Mouse (Mus musculus) retina, postnatal 7 days (tissue): ENCODE data around the gene Rnf150.

Source experiments
- DNase-seq: peaks from one replicate; pipeline ENCODE4 v3.0.0-alpha.2; 2012; ENCODE audit warnings: low read depth, low spot score

Gene Rnf150

DNA sequence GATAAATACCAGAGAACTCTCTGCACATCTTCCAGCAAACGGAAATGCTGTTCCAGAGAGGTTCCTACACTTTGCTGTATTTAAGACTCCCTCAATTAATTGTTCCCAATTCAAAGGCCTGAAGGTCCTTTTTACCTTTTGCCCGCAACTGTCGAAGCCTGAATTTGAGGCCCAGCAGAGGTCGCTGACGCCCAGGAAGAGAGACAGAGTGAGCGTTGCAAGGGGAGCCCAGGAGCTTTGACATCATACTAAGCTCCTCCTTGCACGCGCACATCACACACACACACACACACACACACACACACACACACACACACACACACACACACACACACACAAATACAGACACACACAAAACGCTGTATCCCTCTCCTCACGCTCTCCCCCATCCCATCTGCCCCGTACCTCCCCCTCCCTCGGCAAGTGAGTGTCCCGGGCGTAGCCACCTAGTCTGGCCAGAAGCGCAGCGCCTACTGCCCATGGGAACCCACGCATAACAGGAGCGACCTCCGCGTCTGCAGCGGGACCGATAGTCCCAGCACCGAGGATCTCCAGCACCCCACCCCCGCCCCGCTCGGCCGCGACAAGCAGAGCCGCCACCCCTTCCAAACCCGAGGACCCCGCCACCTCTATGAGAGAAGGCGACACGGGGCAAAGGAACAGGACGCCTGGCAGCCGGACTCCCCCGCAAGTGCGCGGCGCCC, at the start of gene Rnf150:
TSS of gene Rnf150 (plus strand) at position 316 of the 704 bp plus-strand sequence.
- peak; percentile 79 for DNase-seq

DNA sequence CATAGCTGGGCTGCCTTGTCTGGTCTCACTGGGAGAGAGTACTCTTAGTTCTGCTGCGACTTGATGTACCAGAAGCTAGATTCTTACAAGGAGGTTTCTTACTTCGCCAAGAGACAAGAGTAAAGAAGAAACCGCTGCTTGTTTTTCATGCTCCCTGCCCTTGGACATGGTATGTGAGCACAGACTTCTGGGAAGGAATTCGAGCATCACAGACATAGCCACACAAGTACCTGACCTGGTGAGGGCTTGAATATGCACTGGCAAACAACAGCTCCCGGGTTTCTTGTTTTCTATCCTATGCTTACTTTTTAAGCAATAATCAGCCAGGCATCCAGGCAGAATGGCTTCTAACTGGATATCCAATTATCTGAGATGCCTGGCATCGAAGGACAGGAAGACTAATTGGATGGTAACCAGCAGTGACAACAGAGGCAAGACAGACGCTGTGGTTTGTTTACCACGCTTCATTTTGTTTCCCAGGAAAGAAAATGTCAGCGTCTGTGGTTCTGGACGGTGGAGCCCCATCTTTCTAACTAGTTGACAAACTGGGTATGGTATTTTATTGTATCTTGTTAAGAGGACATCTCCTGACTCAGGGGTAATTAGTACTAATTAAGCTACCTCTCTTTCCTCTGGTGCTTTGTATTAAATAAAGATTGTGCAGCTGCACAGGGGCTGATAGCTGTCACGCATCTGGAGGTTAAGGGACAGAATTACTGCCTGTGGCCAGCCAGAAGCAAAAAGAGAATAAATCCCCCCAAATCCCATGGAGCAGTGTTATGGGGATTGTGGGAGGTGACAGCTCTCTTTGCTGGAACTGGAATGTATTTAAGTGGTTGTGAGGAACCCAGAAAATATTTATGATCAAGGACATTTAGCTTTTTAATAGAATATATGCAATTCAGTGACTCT, 36.8 kb upstream of the Rnf150 start:
- DNase-seq = no peak

DNA sequence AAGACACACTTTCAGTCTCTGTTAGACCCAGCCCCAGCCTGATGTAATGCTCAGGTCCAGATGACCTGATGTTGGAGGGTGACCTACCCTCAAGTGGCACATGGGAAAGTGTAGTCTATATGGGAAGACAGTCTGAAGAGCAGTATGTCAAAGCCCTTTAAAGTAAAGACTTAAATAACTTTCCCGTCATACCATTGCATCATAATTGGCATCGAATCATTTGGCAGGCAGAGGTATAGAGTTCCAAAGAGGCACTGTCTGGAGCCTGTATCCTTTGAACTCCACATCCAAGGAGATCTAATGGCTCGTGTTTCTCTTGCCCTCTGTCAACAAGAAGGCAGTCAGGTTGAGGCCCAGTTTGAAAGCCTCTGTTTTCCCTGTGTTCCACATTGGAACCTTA, 22.7 kb upstream of the Rnf150 start:
- no peak for DNase-seq

DNA sequence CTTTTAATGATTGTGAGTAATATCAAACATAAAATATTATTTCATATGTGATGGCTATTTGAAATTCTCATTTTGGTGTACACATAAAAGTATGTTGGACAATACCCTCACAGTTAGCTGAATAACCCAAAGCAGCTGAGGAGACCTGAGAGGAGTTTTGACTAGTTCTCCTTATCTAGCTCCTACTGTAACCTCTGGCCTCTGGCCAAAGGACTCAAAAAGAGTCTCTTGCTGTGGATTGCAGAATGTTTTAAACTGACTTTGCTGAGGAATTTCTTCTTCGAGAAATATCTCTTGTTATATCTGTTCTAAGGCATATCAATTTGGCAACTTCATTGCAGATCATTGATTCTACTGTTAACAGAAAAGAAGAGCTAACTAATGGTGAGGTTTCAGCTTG, 22.2 kb upstream of the Rnf150 start:
- DNase-seq = no peak

DNA sequence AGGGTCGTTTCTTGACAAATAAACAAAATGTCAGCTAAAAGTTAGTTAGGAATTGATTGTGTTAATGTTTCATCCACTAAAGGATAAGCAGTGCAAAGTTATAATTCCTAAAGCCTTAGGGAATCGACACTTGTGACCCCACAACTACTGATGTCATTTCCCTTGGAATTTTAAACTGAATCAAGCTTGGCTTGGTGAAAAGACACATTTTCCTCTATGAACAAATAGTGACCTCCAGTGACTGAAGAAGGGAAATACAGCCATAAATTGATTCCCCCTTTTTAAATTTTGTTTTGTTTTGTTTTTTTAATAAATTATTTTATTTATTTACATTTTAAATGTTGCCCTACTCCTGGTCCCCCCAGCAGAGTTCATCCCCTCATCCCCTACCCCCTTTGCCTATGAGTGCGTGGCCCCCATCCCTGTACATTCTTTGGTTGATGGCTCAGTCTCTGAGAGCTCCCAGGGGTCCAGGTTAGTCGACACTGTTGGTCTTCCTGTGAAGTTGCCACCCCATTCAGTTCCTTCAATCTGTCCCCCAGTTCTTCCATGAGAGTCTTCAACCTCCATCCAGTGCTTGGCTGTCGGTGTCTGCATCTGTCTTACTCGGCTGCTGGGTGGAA, 21.5 kb upstream of the Rnf150 start:
- no peak for DNase-seq

DNA sequence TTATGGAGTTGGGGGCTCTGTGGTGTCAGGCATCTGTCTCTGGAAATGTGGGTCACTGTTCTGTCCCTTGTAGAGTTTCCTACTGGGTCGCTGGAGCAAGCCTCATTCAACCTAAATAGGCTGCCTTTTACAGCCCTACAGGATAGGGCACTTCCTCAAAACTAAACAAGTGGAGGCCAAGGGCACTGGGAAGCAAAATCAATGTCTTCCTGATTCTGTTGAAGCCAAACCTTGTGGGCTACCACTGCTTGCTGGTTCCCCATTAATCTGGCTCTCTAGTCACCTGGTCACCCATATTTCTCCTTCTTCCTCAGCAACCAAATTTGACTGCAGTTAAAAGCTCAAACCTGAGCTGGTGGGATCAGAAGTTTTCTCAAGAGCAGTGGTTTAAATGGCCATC, 19.5 kb upstream of the Rnf150 start:
- DNase-seq = no peak

DNA sequence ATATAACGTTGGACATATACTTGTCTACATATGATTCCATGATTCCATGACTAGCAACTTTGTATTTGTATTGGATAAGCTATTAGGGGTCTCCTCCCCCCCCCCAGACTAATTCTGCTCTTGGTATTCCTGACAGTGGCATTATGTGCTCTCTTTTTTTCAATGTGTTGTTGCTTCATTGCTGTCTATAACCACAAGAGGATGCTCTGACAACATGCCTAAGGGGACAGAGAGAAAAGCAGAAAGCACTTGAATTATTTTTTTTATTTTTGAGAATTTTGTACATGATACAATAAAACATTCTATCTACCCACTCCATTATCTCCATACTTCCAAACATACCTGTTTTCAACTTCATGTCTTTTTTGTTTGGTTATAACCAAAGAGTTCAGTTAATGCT, 18.7 kb upstream of the Rnf150 start:
- no peak for DNase-seq

DNA sequence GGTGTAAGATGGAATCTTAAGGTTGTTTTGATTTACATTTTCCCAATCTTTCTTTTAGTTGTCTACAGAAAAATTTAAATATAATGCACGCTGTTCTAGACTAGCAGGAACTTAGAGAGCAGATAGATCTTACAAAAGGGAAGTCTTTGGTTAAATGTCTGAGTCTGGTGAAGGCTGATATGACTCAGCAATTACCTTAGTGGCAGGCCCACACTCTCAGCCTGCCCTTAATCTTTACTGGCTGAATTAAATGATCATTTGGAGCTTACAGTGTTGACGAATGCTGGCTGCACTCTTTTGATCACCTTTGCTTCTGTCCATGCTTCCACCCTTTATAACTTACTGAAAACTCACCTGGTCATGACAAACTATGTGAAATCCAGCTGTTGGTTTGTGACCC, 17.1 kb upstream of the Rnf150 start:
- no peak for DNase-seq

DNA sequence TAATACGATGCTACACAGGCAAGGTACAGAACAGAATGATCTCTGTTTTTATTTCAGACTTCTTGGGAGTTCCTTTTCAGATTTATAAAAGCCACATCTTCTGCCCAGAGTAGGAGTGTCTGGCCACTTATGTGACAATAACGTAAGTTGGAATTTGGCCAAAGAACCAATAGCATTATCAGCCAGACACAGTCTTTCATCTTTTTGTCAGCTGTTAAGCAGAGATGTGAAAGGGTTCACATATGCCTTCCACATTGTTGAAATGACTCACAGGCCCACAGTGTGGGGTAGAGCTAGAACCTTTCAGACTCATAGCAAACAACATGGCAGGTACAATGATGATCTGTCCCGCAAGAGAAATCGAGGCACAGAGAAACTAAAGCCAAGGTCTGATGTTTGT, 16.4 kb upstream of the Rnf150 start:
- DNase-seq = no peak

DNA sequence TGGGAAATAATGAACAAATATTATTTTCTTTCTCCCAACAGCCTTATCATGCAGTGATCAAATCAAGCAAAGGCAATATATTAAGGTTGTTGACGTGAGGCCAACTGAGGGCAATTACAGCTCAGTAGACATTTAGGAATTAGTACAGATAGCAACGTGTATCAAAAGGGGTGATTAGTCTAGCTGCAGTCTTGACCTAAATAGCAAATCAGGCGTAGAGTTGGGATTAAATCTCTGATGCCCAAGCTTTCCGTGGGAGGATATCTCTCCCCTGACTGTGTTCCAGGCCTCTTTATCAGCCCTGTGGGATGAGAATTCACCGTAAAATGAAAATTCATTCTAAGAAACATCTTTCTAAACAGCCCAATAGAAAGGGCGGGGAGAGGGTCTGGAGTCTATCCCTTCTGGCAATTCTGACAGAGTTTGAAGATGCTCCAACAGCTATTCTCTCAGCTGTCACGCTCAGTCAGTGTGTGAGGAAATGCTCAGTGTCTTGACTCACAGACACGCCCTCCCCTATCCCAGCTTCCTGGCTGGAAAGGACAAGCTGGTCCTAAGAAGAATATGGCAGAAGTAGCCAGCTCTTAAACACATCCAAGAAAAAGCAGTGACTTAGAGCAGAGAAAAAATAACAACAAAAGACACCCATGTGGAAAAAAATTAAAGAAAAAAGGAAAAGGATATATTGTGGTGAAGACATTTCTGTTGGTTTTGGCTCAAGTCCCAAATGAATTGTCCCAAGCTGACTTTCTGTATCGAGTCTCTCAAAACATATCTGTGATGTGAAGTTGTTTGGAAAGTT, 4.4 kb upstream of the Rnf150 start:
- peak; percentile 49 for DNase-seq

DNA sequence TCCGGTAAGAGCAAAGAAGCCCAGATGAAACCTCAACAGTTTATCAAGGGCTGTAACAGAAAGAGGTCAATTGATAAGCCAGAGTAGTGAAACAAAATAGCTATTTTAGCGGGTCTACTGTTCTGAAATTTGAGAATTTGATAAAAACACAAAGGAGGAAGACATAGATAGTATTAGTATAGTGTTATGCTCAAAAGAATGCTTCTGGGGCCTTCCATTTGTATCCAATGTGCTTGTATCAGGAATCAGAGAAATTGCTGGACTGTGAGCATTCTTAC, 3.9 kb upstream of the Rnf150 start:
- no peak for DNase-seq

DNA sequence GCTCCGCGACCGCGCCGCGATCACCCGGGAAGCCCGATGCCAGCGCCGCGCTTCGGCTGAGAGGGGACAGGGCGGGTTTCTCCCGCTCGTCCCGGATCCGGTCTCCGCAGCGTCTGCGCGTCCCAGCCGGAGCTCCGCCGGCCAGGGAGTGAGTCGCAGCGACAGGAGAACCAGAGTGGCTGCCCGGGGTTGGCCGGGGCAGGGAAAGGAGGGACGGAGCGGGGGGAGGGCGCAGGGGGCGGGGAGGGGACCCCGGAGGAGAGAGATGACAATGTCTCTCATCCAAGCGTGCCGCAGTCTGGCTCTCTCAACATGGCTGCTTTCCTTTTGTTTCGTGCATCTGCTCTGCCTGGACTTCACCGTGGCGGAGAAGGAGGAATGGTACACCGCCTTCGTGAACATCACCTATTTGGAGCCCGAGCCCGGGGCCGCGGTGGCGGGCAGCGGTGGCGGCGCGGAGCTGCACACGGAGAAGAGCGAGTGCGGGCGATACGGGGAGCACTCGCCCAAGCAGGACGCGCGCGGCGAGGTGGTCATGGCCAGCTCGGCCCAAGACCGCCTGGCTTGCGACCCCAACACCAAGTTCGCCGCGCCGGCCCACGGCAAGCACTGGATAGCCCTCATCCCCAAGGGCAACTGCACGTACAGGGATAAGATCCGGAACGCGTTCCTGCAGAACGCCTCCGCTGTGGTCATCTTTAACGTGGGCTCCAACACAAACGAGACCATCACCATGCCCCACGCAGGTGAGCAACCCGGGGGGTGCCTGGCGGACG, 777 bp downstream of the Rnf150 start:
- peak; percentile 56 for DNase-seq

DNA sequence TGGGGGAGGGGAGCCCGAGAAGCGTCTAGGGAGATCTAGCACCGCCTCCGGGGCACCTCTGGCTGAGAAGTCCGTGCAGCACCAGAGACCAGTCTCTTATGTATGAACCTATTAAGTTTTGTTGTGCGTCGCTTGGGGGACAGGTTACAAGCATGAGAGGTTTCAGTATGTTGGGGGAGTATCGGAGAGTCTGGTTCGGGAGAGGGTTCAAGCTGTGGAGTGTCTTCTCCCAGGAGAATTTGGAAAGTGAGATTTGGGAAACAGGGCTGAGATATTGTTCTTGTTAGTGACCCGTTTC, 1.3 kb downstream of the Rnf150 start:
- no peak for DNase-seq

DNA sequence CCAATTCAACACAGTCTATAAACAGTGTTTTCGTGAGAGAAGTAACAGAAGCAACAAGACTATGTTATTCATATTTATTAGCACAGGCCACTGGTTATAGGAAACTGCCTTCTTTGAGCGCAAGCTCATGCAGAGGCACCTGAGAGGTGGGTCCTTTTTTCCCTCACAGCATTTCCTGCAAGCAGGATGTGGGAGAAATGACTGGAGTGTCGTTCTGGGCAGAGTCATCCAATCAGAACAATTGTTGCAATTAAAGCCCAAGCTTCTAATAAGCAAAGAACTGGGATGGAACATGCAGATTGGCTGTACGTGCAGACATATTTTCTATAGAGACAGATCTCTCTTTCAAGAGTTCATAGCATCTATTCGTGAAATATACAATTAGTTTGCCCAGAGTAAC, 2.1 kb downstream of the Rnf150 start:
- no peak for DNase-seq

DNA sequence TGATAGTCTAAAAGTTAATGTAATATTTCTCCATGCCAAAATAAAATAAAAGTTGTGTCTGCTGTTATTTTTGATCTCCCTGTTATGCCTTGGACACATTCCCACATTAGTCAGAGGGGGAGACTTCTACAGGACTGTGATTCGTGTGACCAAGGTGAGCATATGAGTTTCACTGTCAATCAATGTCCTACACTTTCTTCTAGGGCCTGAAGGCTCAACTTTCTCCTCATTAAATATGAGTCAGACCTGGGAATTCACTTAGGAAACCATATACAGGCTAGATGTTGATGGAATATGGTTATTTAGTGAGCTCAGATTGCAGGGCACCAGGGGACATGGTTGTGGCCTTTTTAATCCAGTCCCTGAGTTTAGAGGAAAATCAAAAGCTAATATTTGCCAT, 3.1 kb downstream of the Rnf150 start:
- no peak for DNase-seq

DNA sequence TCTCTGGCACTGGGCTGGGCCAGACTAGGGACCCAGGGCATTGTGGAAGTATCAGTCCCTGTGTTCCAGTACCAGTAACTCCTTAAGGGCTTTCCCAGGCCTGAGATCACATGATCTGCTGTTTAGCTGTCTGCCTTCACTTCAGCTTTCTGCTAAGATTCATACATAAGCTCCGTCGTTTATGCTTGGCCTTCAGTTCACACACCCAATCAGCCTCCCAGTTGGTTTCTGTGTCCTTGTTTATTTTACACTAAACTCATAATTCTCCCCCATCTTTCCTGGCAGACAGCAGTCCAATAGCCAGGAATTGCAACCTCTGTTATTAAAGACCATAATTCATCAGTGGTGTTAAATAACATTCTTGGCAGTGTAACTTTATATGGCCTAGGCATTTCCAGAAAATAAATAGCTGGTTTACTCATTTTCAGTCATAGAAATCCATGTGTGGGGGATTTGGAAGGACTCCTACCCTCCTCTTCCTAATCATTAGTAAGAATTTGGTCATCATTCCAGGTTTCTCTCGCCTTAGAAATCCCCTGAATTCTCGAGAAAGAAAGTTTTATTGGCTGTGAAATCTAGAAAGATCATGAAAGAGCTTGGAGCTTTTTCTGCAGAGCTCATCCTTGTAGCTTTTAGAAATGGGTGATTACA, 7.8 kb downstream of the Rnf150 start:
- DNase-seq = no peak

DNA sequence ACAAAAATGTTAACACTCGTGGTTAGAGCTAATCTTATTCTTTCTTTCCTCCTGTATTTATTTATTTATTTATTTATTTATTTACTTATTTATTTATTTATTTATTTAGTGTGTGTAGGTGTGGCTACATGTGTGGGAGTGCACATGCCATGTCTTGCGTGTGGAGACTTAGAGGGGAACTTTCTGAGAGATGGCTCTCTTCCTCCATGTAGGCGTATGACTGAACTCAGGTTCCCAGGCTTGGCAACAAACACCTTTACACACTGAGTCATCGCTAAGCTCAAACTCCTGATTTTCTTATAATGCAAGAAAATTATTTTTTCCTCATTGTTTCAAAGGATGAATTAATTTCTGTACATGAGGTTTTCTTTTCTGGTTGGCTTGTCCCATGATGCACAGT, 8.8 kb downstream of the Rnf150 start:
- no peak for DNase-seq

DNA sequence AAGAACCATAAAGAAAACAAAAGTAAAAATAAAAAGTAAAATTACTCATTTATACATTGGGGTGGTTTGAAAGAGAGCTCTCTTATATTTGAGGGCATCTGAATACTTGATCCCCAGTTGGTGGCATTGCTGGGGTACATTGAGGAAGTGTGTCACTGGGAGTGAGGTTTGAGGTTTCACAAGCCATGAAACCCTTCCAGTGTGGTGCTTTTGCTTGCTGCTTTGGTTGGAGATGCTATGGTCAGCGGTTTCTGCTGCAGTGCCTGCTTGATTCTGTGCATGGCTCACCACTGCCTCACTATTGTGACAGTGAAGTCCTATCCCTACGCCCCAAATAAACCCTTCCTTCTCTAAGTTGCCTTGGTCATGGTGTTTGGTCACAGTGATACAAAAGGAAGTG, 10.9 kb downstream of the Rnf150 start:
- no peak for DNase-seq

DNA sequence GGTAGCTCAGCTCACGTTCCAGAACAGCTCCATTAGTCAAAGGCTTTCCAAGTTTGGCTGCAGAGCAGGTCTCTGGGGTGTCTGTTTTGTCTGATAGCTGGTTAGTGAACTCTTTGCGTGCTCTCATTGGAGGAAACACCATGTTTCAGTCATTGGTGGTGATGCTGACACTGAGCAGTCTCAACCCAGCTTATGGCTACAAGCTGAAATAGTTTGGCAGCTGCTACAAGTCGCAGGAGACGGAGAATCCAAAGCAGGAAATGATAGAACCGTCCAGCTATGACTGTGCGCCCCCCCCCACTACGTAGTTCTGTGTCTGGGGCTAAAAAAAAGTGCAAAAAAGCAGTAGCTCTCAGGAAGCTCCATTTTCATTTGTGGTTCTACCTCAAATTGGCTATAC, 12.0 kb downstream of the Rnf150 start:
- no peak for DNase-seq

DNA sequence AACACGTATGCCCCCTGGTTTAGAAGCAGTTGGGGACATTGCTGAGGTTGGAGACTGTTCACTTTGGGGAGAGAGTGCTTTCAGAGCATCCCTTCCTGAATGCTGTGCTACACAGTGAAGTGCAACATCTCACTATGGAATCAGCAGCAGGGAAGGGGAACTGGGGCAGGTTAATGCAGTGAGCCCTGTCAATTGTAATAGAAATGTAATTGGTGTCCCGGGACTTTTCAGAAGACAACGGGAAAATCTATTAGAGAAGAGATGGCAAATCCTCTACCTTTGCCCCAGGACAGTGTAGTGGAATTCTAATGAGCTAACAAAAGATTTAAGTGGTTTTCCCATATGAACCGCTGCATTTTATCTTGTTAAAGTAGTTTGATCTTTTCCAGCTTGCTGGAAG, 21.3 kb downstream of the Rnf150 start:
- no peak for DNase-seq

DNA sequence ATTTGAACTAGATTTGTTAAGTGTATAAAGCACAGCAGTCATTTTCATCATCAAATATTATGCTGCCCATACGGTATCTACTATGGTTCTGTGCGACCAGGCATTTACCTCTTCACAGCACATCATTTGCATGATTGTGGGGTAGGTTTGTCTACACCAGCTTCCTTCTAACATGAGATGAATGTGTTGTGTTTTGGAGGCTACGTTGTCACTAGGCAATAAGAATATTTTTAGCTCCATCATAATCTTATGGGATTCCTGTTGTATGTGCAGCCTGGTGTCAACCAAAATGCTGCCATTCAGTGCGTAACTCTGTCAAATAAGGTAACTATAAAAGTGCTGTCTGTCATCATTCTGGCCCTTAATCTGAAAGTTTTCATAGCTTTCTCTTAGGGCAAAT, 24.1 kb downstream of the Rnf150 start:
- DNase-seq = no peak
